Mouse (Mus musculus): ENCODE data around the gene Tal1.

The Tal1 gene

GRCm38 (mm10) chr4:115074789-115075188 lies 18.6 kb downstream of the Tal1 start:
- DNase-seq: no peak

- no peak for DNase-seq
These were observed 19.1 kb downstream of the Tal1 start for GRCm38 (mm10) chr4:115075204-115075915.

GRCm38 (mm10) chr4:115078892-115079820 lies 22.9 kb downstream of the Tal1 start:
- DNase-seq: no peak

- DNase-seq: no peak
These were observed 23.7 kb downstream of the Tal1 start for GRCm38 (mm10) chr4:115079821-115080349.

GRCm38 (mm10) chr4:115083031-115083430 lies 26.8 kb downstream of the Tal1 start:
- no peak for DNase-seq

GRCm38 (mm10) chr4:115085522-115086095 lies 29.4 kb downstream of the Tal1 start:
- DNase-seq: peak; percentile 35

DNA sequence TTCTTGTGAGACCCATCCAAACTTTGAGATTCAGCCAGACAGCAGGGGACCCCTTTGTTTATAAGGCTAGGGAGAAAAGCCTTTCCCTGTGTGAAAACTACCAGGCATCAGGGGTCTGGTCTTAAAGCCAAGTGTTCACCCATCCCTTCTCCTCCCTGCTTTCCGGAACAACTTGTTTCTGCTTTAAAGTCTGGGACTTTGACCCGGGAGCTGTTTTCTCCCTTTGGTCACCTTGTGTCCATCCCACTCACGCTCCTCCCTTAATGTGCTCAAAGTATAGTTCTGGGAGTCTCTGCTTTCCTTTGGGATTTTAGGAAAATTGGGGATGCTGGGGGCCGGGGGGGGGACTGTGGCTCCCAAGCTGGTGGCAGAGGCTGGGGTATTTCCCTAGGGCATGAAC lies 30.0 kb downstream of the Tal1 start:
- no peak for DNase-seq

DNA sequence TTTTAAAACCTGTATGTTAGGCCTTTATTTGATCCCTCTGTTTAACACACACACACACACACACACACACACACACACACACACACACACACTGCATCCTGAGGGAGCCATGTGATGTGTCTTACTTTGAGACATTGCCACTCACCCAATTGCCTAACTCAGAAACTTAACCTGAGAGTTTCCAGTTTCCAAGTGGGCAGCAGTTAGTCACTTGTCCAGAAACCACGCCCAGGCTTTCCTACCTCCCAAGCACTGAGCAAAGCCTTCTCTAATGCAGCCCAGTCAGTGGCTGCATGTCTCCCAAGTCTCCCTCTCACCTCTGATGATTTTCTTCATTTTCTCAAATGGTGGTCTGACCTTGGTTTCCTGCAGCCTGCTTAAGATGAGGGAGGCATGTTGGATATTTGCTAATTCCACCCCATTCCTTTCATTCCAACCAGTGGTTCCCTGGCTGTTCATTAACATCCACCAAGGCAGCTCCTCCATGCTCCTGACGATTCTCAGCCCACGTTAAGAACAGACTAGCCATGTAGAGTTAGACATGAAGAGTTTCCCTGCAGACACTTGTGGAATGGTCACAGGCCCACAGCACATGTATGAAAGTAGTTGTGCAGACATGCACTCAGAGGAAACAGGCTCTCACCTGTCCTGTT lies 30.7 kb downstream of the Tal1 start:
- no peak for DNase-seq

- no peak for DNase-seq
These were observed 32.5 kb downstream of the Tal1 start, which contains the start of gene Pdzk1ip1 for GRCm38 (mm10) chr4:115088611-115089338. Pdzk1ip1 (plus strand) TSS chr4:115088708.

DNA sequence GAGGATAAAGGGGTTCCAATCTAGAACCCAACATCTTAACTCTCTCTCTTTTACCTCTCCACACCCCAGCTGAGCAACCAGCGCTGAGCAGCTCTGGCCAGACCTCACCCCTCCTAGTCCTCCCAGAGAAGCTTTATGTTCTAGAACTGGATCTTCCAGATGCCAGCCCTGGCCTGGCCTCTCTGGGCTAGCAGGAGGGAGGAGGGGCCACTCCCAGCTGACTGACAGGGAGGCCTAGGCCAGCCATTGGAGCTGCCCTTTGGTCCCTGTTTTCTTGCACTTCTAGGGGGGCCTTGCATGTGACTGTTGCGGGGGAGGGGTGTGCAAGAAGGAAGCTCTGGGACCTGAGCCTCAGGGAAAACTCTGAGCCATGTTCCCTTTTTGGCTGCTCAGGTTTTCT lies 34.4 kb downstream of the Tal1 start:
- DNase-seq: no peak

DNA sequence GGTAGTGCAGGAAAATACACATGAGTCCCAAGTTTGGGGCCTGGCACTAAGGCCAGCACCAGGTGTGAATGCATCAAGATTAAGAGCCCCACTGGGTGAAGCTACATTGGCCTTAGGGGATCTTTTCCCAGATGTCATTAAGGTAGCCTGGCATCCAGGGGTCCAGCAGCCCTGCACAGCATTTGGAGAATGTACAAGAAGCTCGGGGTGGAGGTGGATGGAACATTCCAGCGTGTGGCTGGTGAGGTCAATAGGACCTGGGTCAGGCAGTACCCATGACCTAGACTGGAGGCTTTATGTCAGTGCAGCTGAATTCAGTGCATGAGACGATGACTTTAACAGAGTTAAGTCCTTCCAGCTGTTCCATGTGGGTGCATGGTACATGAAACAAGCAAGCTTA lies 35.6 kb downstream of the Tal1 start:
- no peak for DNase-seq

GRCm38 (mm10) chr4:115093331-115093864 lies 37.2 kb downstream of the Tal1 start:
- no peak for DNase-seq

DNA sequence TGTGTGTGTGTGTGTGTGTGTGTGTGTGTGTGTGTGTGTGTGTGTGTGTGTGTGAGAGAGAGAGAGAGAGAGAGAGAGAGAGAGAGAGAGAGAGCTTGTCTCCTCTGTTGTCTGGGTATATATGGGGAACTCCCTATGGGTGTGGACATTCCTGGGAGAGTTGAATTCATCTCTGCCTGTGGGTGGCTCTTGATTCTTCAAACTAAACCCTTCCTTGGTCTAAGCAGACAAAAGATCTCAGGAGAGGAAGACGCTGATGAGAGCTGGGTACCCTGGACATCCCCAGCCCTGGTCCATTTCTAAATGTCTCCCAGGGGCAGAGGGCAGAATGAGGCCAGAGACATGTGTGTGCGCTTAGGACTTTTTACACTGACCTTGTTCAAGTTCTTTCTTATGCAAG lies 37.8 kb downstream of the Tal1 start:
- DNase-seq: no peak

GRCm38 (mm10) chr4:115095671-115096434 lies 39.6 kb downstream of the Tal1 start:
- no peak for DNase-seq

DNA sequence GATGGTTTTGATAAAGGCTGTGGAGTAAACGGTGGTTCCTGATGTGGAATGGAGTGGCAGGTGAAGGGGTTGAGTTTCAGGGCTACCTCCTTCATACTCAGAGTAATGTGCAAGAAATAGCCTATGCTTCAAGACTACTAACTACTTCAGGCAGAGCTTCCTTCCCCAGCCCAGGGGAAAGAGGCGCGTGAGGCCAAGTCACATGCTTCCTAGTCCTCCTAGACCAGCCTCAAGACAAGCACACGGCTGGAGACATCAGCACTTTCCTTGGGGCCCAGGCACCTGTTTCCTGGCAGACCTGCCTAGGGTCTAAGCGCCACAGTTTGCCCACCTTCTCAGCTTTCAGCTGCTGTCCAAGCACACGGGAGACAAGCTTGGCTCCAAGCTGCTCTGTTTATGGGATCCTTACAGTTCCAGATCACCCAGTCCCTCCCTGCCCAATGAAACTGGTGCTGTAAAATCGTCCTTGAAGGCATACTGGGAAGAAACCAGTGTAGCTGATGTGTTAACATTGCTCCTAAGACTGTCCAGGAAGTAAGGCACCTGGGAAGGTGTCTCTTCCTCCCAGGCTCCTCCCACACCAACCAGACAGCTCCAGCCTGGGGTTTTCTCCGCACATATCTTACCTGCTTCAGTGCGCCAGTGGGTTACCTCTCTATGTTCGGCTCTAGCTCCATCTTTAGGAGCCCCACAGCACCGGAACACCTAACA lies 40.4 kb downstream of the Tal1 start:
- DNase-seq: no peak

GRCm38 (mm10) chr4:115097146-115097496 lies 40.9 kb downstream of the Tal1 start:
- no peak for DNase-seq

- peak; percentile 41 for DNase-seq
These were observed 45.5 kb downstream of the Tal1 start for GRCm38 (mm10) chr4:115101682-115102081.

- DNase-seq: no peak
These were observed 47.3 kb downstream of the Tal1 start for GRCm38 (mm10) chr4:115103510-115103909.

GRCm38 (mm10) chr4:115111167-115111566 lies 54.9 kb downstream of the Tal1 start:
- no peak for DNase-seq

- DNase-seq: no peak
These were observed 57.0 kb downstream of the Tal1 start for GRCm38 (mm10) chr4:115113266-115113665.
